Mouse (Mus musculus): Measurements from ENCODE around the gene Polr1c. TPM values are rescaled to one million over a fixed set of nuclear protein-coding genes. Genes with fewer than 3 reads are reported as not detected.

The Polr1c gene
- total and polyA plus RNA-seq, 3 experiments, result 195 to 197 TPM; not detected in 1

GRCm38 (mm10) chr17:46274465-46274864 is 26.6 kb upstream of the Polr1c start:
- no peak overlapping the region for H3K27ac ChIP-seq (ENCODE audit: control insufficient read depth, low read depth, low read length)
- H3K27me3 ChIP-seq (ENCODE audit: control insufficient read depth in 1 of 2, insufficient read depth in 2 of 2, low read length in 2 of 2), result no peaks in the 10 kb centered on the region
- TF ChIP-seq POLR2AphosphoS2 (IDR thresholded peaks at IDR 0.05; ENCODE audit: low read length) (no peak), RAD21 (IDR thresholded peaks at IDR 0.05; ENCODE audit: low read depth, low read length) (no peak), HCFC1 (IDR thresholded peaks at IDR 0.05; ENCODE audit: low read depth, low read length) (no peak), GATA1 (IDR thresholded peaks at IDR 0.05; ENCODE audit: low read depth, low read length) (no peak), MYB (IDR thresholded peaks at IDR 0.05; ENCODE audit: low read depth, low read length) (no peak), ELF1 (IDR thresholded peaks at IDR 0.05; ENCODE audit: low read depth, low read length) (no peak), CHD2 (IDR thresholded peaks at IDR 0.05; ENCODE audit: low read length) (no peak), EP300 (IDR thresholded peaks at IDR 0.05; ENCODE audit: low read depth in 1 of 2, low read length in 2 of 2) (no peak), TCF12 (IDR thresholded peaks at IDR 0.05; ENCODE audit: low read depth, low read length) (no peak), TBP (IDR thresholded peaks at IDR 0.05; ENCODE audit: low read depth, low read length) (no peak), SIN3A (IDR thresholded peaks at IDR 0.05; ENCODE audit: low read length) (no peak), UBTF (IDR thresholded peaks at IDR 0.05; ENCODE audit: borderline replicate concordance, insufficient read depth, low read depth, low read length) (no peak), MAZ (IDR thresholded peaks at IDR 0.05; ENCODE audit: low read depth, low read length) (no peak), MXI1 (IDR thresholded peaks at IDR 0.05; ENCODE audit: low read depth, low read length) (no peak), CHD1 (IDR thresholded peaks at IDR 0.05; ENCODE audit: low read depth, low read length) (no peak), MAFK (IDR thresholded peaks at IDR 0.05; ENCODE audit: borderline replicate concordance, low read depth, low read length) (no peak), TAL1 (IDR thresholded peaks at IDR 0.05; ENCODE audit: low read length) (no peak), BHLHE40 (IDR thresholded peaks at IDR 0.05; ENCODE audit: borderline replicate concordance, low read depth, low read length) (no peak), GABPA (IDR thresholded peaks at IDR 0.05; ENCODE audit: low read depth, low read length) (no peak)
- no peak overlapping the region for H3K9ac ChIP-seq (ENCODE audit: control insufficient read depth, low read depth, low read length, poor library complexity, severe bottlenecking)
- H3K4me1 ChIP-seq (ENCODE audit: control insufficient read depth in 1 of 2, insufficient read depth in 2 of 2, low read length in 2 of 2), result no peaks in the 10 kb centered on the region
- peaks cover 0 to 4% of the 10 kb centered on the region in 2 experiments; a peak in 1 of 4 replicates for H3K36me3 ChIP-seq (ENCODE audit: control insufficient read depth in 1 of 2, insufficient read depth in 2 of 2, low read length in 2 of 2)
- H3K9me3 ChIP-seq (replicated peaks; ENCODE audit: insufficient read depth, low read length), result no peaks in the 10 kb centered on the region
- H3K4me3 ChIP-seq (ENCODE audit: control insufficient read depth in 1 of 2, insufficient read depth in 1 of 2, low read depth in 2 of 2, low read length in 2 of 2), result no peak overlapping the region
- no peak for DNase-seq (ENCODE audit: low read depth, low spot score)
- H3K79me2 ChIP-seq (ENCODE audit: control insufficient read depth, insufficient read depth, low read length, poor library complexity), result no peaks in the 10 kb centered on the region

- H3K79me2 ChIP-seq (ENCODE audit: control insufficient read depth, insufficient read depth, low read length, poor library complexity), result no peaks in the 10 kb centered on the region
Measured at GRCm38 (mm10) chr17:46273803-46274236, 26.0 kb upstream of the Polr1c start.

More at GRCm38 (mm10) chr17:46273803-46274236, 26.0 kb upstream of the Polr1c start:
- Histone ChIP-seq H3K27me3 (ENCODE audit: control insufficient read depth in 1 of 2, insufficient read depth in 2 of 2, low read length in 2 of 2) (no peaks in the 10 kb centered on the region), H3K9me3 (replicated peaks; ENCODE audit: insufficient read depth, low read length) (no peaks in the 10 kb centered on the region), H3K27ac (ENCODE audit: control insufficient read depth, low read depth, low read length) (no peak overlapping the region), H3K4me3 (ENCODE audit: control insufficient read depth in 1 of 2, insufficient read depth in 1 of 2, low read depth in 2 of 2, low read length in 2 of 2) (no peak overlapping the region), H3K36me3 (ENCODE audit: control insufficient read depth in 1 of 2, insufficient read depth in 2 of 2, low read length in 2 of 2) (peaks cover 0 to 4% of the 10 kb centered on the region in 2 experiments; a peak in 1 of 4 replicates), H3K9ac (ENCODE audit: control insufficient read depth, low read depth, low read length, poor library complexity, severe bottlenecking) (no peak overlapping the region), H3K4me1 (ENCODE audit: control insufficient read depth in 1 of 2, insufficient read depth in 2 of 2, low read length in 2 of 2) (no peaks in the 10 kb centered on the region)
- no peak for TF ChIP-seq TAL1 (IDR thresholded peaks at IDR 0.05; ENCODE audit: low read length)
- no peak for TF ChIP-seq NELFE (IDR thresholded peaks at IDR 0.05; ENCODE audit: low read depth, low read length)
- no peak for TF ChIP-seq JUND (IDR thresholded peaks at IDR 0.05; ENCODE audit: low read depth, low read length)
- TF ChIP-seq USF2 (IDR thresholded peaks at IDR 0.05; ENCODE audit: borderline replicate concordance in 1 of 2, insufficient read depth in 1 of 2, low read depth in 1 of 2, low read length in 2 of 2), result no peak
- TF ChIP-seq UBTF (IDR thresholded peaks at IDR 0.05; ENCODE audit: borderline replicate concordance, insufficient read depth, low read depth, low read length), result no peak
- TF ChIP-seq USF1 (IDR thresholded peaks at IDR 0.05; ENCODE audit: low read depth, low read length), result no peak
- TF ChIP-seq GABPA (IDR thresholded peaks at IDR 0.05; ENCODE audit: low read depth, low read length), result no peak
- no peak for TF ChIP-seq MAZ (IDR thresholded peaks at IDR 0.05; ENCODE audit: low read depth, low read length)
- TF ChIP-seq KAT2A (conservative IDR thresholded peaks at IDR 0.05; ENCODE audit: low read depth, low read length), result no peak
- TF ChIP-seq MAFK (IDR thresholded peaks at IDR 0.05; ENCODE audit: borderline replicate concordance, low read depth, low read length), result no peak
- no peak for TF ChIP-seq E2F4 (IDR thresholded peaks at IDR 0.05; ENCODE audit: borderline replicate concordance, low read depth, low read length)
- no peak for TF ChIP-seq MAX (IDR thresholded peaks at IDR 0.05; ENCODE audit: low read length)
- no peak for TF ChIP-seq GATA1 (IDR thresholded peaks at IDR 0.05; ENCODE audit: low read depth, low read length)
- no peak for TF ChIP-seq ZKSCAN1 (IDR thresholded peaks at IDR 0.05; ENCODE audit: low read depth, low read length)
- TF ChIP-seq NRF1 (IDR thresholded peaks at IDR 0.05; ENCODE audit: insufficient read depth, low read depth, low read length, poor library complexity, severe bottlenecking), result no peak
- no peak for TF ChIP-seq MXI1 (IDR thresholded peaks at IDR 0.05; ENCODE audit: low read depth, low read length)
- TF ChIP-seq POLR2AphosphoS5 (IDR thresholded peaks at IDR 0.05; ENCODE audit: borderline replicate concordance, low read depth, low read length), result no peak
- no peak for TF ChIP-seq CHD2 (IDR thresholded peaks at IDR 0.05; ENCODE audit: low read length)
- TF ChIP-seq TBP (IDR thresholded peaks at IDR 0.05; ENCODE audit: low read depth, low read length), result no peak
- no peak for TF ChIP-seq SMC3 (IDR thresholded peaks at IDR 0.05; ENCODE audit: low read depth, low read length)
- no peak for DNase-seq (ENCODE audit: low read depth, low spot score)

Measured in MEL (cell line).